Mouse (Mus musculus): ENCODE measurements at regions not wholly inside any gene's neighbourhood (a gene's known extent, or its start where the extent isn't known, plus 50 kb on each side); places are given as distances from the start of the nearest gene placed in this dataset.

- TF ChIP-seq POLR2A (IDR thresholded peaks at IDR 0.05; ENCODE audit: insufficient read depth, low read depth, low read length) (peak; percentile 14; the same call in 1 of the 2 replicates), CTCF (IDR thresholded peaks at IDR 0.05) (no peak)
Measured at GRCm38 (mm10) chr8:126536928-126537618, 56.7 kb downstream of the Irf2bp2 start.

Measured in heart, adult 2 months (tissue).